Mouse (Mus musculus): ENCODE measurements around the gene Myoz1. TPM values are rescaled to one million over a fixed set of nuclear protein-coding genes. Genes with fewer than 3 reads are reported as not detected.
A peak's percentile ranks its signal among the peaks of the same experiment; 100 is the strongest.

The Myoz1 gene
- polyA plus RNA-seq, 1 experiment, result 0.50 TPM

DNA sequence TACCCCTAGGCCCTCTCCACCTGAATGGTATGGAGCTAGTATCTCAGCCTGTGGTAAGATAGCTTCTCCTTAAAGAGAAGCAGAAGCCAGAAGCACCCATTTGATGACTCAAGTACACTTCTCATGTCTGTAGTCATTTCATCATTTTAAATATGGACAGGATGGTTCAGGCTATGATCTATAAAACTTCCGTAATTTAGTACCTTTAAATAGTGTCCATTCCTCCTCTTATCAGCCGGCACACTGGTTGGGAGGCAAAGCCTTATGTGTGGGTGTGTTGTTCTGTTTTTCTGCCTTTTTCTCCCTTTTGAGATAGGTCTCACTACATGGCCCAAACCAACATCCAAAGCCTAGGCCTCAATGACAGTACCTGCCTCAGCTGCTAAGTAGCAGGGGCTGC, 42.2 kb upstream of the Myoz1 start:
- H3ac ChIP-seq (ENCODE audit: control insufficient read depth, insufficient read length, low read depth), result no peak overlapping the region
- H3K36me3 ChIP-seq (ENCODE audit: control insufficient read depth, insufficient read depth), result peaks cover 27% of the 10 kb centered on the region
- no peak overlapping the region for H3K4me3 ChIP-seq (ENCODE audit: insufficient read depth, poor library complexity, severe bottlenecking)
- no peak for TF ChIP-seq USF1 (IDR thresholded peaks at IDR 0.05; ENCODE audit: low read depth)
- no peak for TF ChIP-seq FOSL1 (IDR thresholded peaks at IDR 0.05; ENCODE audit: insufficient read depth, low read length, poor library complexity, severe bottlenecking)
- TF ChIP-seq CEBPB (IDR thresholded peaks at IDR 0.05; ENCODE audit: low read depth), result no peak
- TF ChIP-seq MAX (IDR thresholded peaks at IDR 0.05), result no peak
- TF ChIP-seq MYOG (IDR thresholded peaks at IDR 0.05; ENCODE audit: control insufficient read depth, extremely low read depth, insufficient read length), result no peak
- TF ChIP-seq MYOD1 (IDR thresholded peaks at IDR 0.05; ENCODE audit: control insufficient read depth, insufficient read length, low read depth), result no peak
- TF ChIP-seq CTCF (IDR thresholded peaks at IDR 0.05; ENCODE audit: control insufficient read depth, insufficient read depth, insufficient read length), result no peak
- peaks cover 61% of the 10 kb centered on the region for H3K79me3 ChIP-seq (ENCODE audit: low read depth)
- peaks cover 79% of the 10 kb centered on the region for H3K79me2 ChIP-seq (ENCODE audit: control insufficient read depth, insufficient read depth)
- no peaks in the 10 kb centered on the region for H3K27me3 ChIP-seq (ENCODE audit: control insufficient read depth, insufficient read depth, insufficient read length)

GRCm38 (mm10) chr14:20696986-20697385, 40.6 kb upstream of the Myoz1 start:
- no peaks in the 10 kb centered on the region for H3K27me3 ChIP-seq (ENCODE audit: control insufficient read depth, insufficient read depth, insufficient read length)
- no peak overlapping the region for H3K4me3 ChIP-seq (ENCODE audit: insufficient read depth, poor library complexity, severe bottlenecking)
- no peak overlapping the region for H3ac ChIP-seq (ENCODE audit: control insufficient read depth, insufficient read length, low read depth)
- peaks cover 42% of the 10 kb centered on the region for H3K36me3 ChIP-seq (ENCODE audit: control insufficient read depth, insufficient read depth)
- peaks cover 64% of the 10 kb centered on the region for H3K79me2 ChIP-seq (ENCODE audit: control insufficient read depth, insufficient read depth)
- TF ChIP-seq CEBPB (IDR thresholded peaks at IDR 0.05; ENCODE audit: low read depth) (no peak), MYOG (IDR thresholded peaks at IDR 0.05; ENCODE audit: control insufficient read depth, extremely low read depth, insufficient read length) (no peak), MYOD1 (IDR thresholded peaks at IDR 0.05; ENCODE audit: control insufficient read depth, insufficient read length, low read depth) (no peak), CTCF (IDR thresholded peaks at IDR 0.05; ENCODE audit: control insufficient read depth, insufficient read depth, insufficient read length) (no peak), FOSL1 (IDR thresholded peaks at IDR 0.05; ENCODE audit: insufficient read depth, low read length, poor library complexity, severe bottlenecking) (no peak), USF1 (IDR thresholded peaks at IDR 0.05; ENCODE audit: low read depth) (no peak), MAX (IDR thresholded peaks at IDR 0.05) (no peak)
- H3K79me3 ChIP-seq (ENCODE audit: low read depth), result peaks cover 53% of the 10 kb centered on the region

DNA sequence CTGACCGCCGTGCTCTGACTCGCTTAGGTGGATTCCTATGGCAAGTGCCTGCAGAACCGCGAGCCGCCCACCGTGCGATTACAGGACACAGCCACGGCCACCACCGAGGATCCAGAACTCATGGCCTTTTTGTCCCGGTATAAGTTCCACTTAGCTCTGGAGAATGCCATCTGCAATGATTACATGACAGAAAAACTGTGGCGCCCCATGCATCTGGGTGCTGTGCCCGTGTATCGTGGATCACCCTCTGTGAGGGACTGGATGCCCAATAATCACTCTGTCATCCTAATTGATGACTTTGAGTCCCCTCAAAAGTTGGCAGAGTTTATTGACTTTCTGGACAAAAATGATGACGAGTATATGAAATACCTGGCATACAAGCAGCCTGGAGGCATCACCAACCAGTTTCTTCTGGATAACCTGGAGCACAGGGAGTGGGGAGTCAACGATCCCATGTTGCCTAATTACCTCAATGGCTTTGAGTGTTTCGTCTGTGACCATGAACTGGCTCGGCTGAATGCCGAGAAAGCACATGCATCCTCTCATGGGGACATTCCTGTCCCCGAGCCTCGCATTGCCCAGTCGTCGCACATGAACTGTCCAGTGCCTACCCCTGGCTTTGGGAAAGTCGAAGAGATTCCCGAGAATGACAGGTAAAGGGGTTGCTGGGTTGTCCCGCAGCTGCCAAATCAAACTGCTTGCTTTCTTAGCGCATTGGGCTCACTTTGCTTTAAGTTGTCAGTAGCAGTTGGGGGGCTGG, 39.6 kb upstream of the Myoz1 start:
- Histone ChIP-seq H3K79me3 (ENCODE audit: low read depth) (peaks cover 43% of the 10 kb centered on the region), H3K4me3 (ENCODE audit: insufficient read depth, poor library complexity, severe bottlenecking) (peak overlapping the region; percentile 56), H3ac (ENCODE audit: control insufficient read depth, insufficient read length, low read depth) (peak overlapping the region; percentile 55), H3K36me3 (ENCODE audit: control insufficient read depth, insufficient read depth) (peaks cover 52% of the 10 kb centered on the region), H3K79me2 (ENCODE audit: control insufficient read depth, insufficient read depth) (peaks cover 54% of the 10 kb centered on the region), H3K27me3 (ENCODE audit: control insufficient read depth, insufficient read depth, insufficient read length) (no peaks in the 10 kb centered on the region)
- TF ChIP-seq CTCF (IDR thresholded peaks at IDR 0.05; ENCODE audit: control insufficient read depth, insufficient read depth, insufficient read length) (no peak), CEBPB (IDR thresholded peaks at IDR 0.05; ENCODE audit: low read depth) (no peak), USF1 (IDR thresholded peaks at IDR 0.05; ENCODE audit: low read depth) (no peak), MYOG (IDR thresholded peaks at IDR 0.05; ENCODE audit: control insufficient read depth, extremely low read depth, insufficient read length) (no peak), MYOD1 (IDR thresholded peaks at IDR 0.05; ENCODE audit: control insufficient read depth, insufficient read length, low read depth) (no peak), MAX (IDR thresholded peaks at IDR 0.05) (no peak)

DNA sequence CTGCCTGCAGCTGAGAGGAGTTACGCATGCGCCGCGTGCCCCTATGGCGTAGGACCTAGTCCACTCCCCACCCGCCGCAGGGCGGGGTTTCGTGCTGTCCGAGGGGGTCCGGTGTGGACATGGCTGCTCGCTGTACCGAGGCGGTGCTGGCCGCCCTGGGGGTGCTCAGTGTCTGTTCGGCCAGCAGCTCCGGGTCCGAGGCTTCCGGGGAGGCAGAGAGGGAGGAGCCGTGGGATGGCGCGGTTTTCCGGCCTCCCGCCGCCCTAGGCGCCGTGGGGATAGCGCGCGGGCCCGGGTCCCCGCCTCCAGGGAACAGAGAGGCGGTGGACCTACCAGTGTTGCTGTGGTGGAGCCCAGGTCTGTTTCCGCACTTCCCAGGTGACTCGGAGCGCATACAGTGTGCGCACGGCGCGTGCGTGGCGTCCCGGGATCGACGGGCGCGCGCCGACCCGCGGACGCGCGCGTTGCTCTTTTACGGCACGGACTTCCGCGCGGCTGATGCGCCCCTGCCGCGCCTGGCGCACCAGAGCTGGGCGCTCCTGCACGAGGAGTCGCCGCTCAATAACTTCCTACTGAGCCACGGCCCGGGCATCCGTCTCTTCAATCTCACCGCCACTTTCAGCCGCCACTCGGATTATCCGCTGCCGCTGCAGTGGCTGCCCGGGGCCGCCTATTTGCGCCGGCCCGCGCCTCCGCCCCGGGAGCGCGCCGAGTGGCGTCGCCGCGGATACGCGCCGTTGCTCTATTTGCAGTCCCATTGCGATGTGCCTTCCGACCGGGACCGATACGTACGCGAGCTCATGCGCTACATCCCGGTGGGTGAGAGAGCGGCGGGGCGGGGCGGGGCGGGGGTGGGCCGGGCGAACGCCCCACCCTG, 38.8 kb upstream of the Myoz1 start, which contains the start of gene Fut11:
TSS of gene Fut11 (plus strand) at position 85 of the 877 bp plus-strand sequence.
- H3K36me3 ChIP-seq (ENCODE audit: control insufficient read depth, insufficient read depth), result peaks cover 60% of the 10 kb centered on the region

GRCm38 (mm10) chr14:20694185-20694883, 38.0 kb upstream of the Myoz1 start:
- Histone ChIP-seq H3K36me3 (ENCODE audit: control insufficient read depth, insufficient read depth) (peaks cover 62% of the 10 kb centered on the region), H3ac (ENCODE audit: control insufficient read depth, insufficient read length, low read depth) (peak overlapping the region; percentile 16), H3K4me3 (ENCODE audit: insufficient read depth, poor library complexity, severe bottlenecking) (peak overlapping the region; percentile 56), H3K27me3 (ENCODE audit: control insufficient read depth, insufficient read depth, insufficient read length) (no peaks in the 10 kb centered on the region), H3K79me2 (ENCODE audit: control insufficient read depth, insufficient read depth) (peaks cover 38% of the 10 kb centered on the region), H3K79me3 (ENCODE audit: low read depth) (peaks cover 27% of the 10 kb centered on the region)
- TF ChIP-seq CEBPB (IDR thresholded peaks at IDR 0.05; ENCODE audit: low read depth) (no peak), MYOD1 (IDR thresholded peaks at IDR 0.05; ENCODE audit: control insufficient read depth, insufficient read length, low read depth) (no peak), CTCF (IDR thresholded peaks at IDR 0.05; ENCODE audit: control insufficient read depth, insufficient read depth, insufficient read length) (no peak), USF1 (IDR thresholded peaks at IDR 0.05; ENCODE audit: low read depth) (no peak), MYOG (IDR thresholded peaks at IDR 0.05; ENCODE audit: control insufficient read depth, extremely low read depth, insufficient read length) (no peak), FOSL1 (IDR thresholded peaks at IDR 0.05; ENCODE audit: insufficient read depth, low read length, poor library complexity, severe bottlenecking) (no peak), MAX (IDR thresholded peaks at IDR 0.05) (no peak)

More for the DNA sequence above, 38.8 kb upstream of the Myoz1 start, which contains the start of gene Fut11:
- H3K79me2 ChIP-seq (ENCODE audit: control insufficient read depth, insufficient read depth), result peaks cover 46% of the 10 kb centered on the region
- TF ChIP-seq MYOD1 (IDR thresholded peaks at IDR 0.05; ENCODE audit: control insufficient read depth, insufficient read length, low read depth) (no peak), MAX (IDR thresholded peaks at IDR 0.05) (peak; percentile 16)
- peak within 1 kb of the TSS; percentile 56 for H3K4me3 ChIP-seq (ENCODE audit: insufficient read depth, poor library complexity, severe bottlenecking)
- H3ac ChIP-seq (ENCODE audit: control insufficient read depth, insufficient read length, low read depth), result peak within 1 kb of the TSS; percentile 59
- no peaks in the 10 kb centered on the region for H3K27me3 ChIP-seq (ENCODE audit: control insufficient read depth, insufficient read depth, insufficient read length)
- H3K79me3 ChIP-seq (ENCODE audit: low read depth), result peaks cover 34% of the 10 kb centered on the region

All from C2C12 (cell line).